Mouse (Mus musculus) G1E (cell line): ENCODE data around the gene Hnmt.

Source experiments
- CTCF ChIP-seq: IDR thresholded peaks from 2 replicates; pipeline ENCODE4 v1.5.1; 2012; ENCODE audit warnings: low read depth, low read length, inconsistent platforms, mixed read lengths
- GATA1 ChIP-seq: IDR thresholded peaks from 2 replicates; pipeline ENCODE4 v1.6.1; 2012; ENCODE audit warnings: borderline replicate concordance, low read length, inconsistent platforms, mixed read lengths
- POLR2AphosphoS5 ChIP-seq: IDR thresholded peaks from 2 replicates; pipeline ENCODE4 v1.6.1; 2012; ENCODE audit warnings: low read depth, low read length, inconsistent platforms; ENCODE audit not compliant: insufficient replicate concordance
- TAL1 ChIP-seq: conservative IDR thresholded peaks from 2 replicates; pipeline ENCODE4 v1.6.1; 2012; ENCODE audit warnings: low read depth, low read length, inconsistent platforms, mixed read lengths

GRCm38 (mm10) chr2:24042901-24043300 lies 6.3 kb downstream of the Hnmt start:
- TF ChIP-seq CTCF: no peak
- no peak for TF ChIP-seq GATA1
- no peak for TF ChIP-seq POLR2AphosphoS5
- no peak for TF ChIP-seq TAL1
